Mouse (Mus musculus) ES-Bruce4 (cell line): Measurements from ENCODE around the gene Lrrc1. TPM values are rescaled to one million over a fixed set of nuclear protein-coding genes. Genes with fewer than 3 reads are reported as not detected.
A peak's percentile ranks its signal among the peaks of the same experiment; 100 is the strongest.

ENCODE experiments used
- H3K27ac ChIP-seq: 2 replicates; pipeline ENCODE4 v1.5.1; 2012; ENCODE audit warnings: low read length, inconsistent platforms; ENCODE audit not compliant: insufficient read depth
- H3K27me3 ChIP-seq: 2 replicates; pipeline ENCODE4 v1.6.1; 2012; ENCODE audit warnings: mild to moderate bottlenecking, low read length, inconsistent platforms; ENCODE audit not compliant: control insufficient read depth, poor library complexity, insufficient read depth, severe bottlenecking
- H3K36me3 ChIP-seq: 2 replicates; pipeline ENCODE4 v1.6.1; 2012; ENCODE audit warnings: inconsistent platforms, mild to moderate bottlenecking, low read length, moderate library complexity; ENCODE audit not compliant: control insufficient read depth, poor library complexity, insufficient read depth, severe bottlenecking
- H3K4me1 ChIP-seq: one replicate; pipeline ENCODE4 v1.8.1; 2011; ENCODE audit warnings: low read length; ENCODE audit not compliant: control insufficient read depth, insufficient read depth
- H3K4me3 ChIP-seq: 2 replicates; pipeline ENCODE4 v1.5.1; 2011; ENCODE audit warnings: low read depth, mild to moderate bottlenecking, low read length
- H3K9ac ChIP-seq: 2 replicates; pipeline ENCODE4 v1.6.1; 2012; ENCODE audit warnings: low read depth, mild to moderate bottlenecking, inconsistent platforms; ENCODE audit not compliant: poor library complexity, severe bottlenecking
- H3K9me3 ChIP-seq: replicated peaks from 2 replicates; pipeline ENCODE4 v1.6.1; 2012; ENCODE audit warnings: mild to moderate bottlenecking, low read length, inconsistent platforms; ENCODE audit not compliant: control insufficient read depth, poor library complexity, insufficient read depth, severe bottlenecking
- CTCF ChIP-seq: IDR thresholded peaks from one replicate; pipeline ENCODE4 v1.8.1; 2011; ENCODE audit warnings: low read depth, low read length
- EP300 ChIP-seq: IDR thresholded peaks from 2 replicates; pipeline ENCODE4 v1.6.1; 2011; ENCODE audit warnings: low read depth, low read length; ENCODE audit not compliant: insufficient read depth
- POLR2A ChIP-seq: IDR thresholded peaks from one replicate; pipeline ENCODE4 v1.8.1; 2011; ENCODE audit warnings: low read length; ENCODE audit not compliant: insufficient read depth
- polyA plus RNA-seq: library from polyadenylated mRNA; stranded (reverse); fragments of >200 nt; gene quantifications from 2 replicates; pipeline ENCODE4 v1.2.4, GENCODE M21; 2011; ENCODE audit warnings: low read depth; ENCODE audit not compliant: missing spikeins, insufficient read depth, insufficient read length

Gene Lrrc1
- 20.9 and 24.9 TPM in 2 replicates for polyA plus RNA-seq

DNA sequence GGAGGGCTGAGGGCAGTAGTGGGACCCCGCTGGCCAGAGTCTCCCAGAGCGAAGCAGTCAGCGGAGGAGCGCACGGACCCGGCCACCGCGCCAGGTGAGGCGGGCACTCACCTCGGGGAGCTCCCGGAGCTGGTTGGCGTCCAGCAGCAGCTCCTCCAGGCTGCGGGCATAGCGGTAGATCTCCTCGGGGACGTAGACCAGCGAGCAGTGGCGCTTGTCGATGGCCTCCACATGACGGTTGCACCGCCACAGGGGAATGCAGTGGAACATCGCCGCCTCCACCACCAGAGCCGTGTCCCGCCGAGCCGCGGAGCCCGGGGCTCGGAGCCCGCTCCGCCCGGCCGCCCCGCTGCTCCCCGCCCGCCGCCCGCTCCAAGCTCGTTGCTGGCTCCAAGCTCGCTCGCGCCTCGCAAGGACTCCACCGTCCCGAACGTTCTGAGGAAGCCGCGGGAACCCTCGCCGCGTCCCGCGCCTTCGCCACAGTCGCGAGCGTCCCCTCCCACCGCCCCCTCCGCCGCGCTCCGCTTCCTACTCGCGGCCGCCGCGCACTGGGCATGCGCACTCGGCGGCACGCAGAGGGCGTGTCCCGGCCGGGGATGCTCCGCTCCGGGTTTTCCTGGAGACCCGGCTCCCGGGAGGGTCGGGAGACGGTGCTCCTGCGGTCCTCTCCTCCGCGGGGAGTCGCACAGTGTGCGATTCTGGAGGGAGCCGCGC, at the start of gene Lrrc1:
Gene Lrrc1 (minus strand): TSS at position 517 of the 714 bp plus-strand sequence.
- H3K4me3 ChIP-seq, result peak within 1 kb of the TSS; percentile 85
- no peaks in the 10 kb centered on the region for H3K27me3 ChIP-seq
- no peaks in the 10 kb centered on the region for H3K4me1 ChIP-seq
- H3K36me3 ChIP-seq, result no peaks in the 10 kb centered on the region
- H3K9ac ChIP-seq, result peak within 1 kb of the TSS; percentile 76
- H3K9me3 ChIP-seq, result no peaks in the 10 kb centered on the region
- no peak within 1 kb of the TSS for H3K27ac ChIP-seq
- peak; percentile 68 for TF ChIP-seq POLR2A
- no peak for TF ChIP-seq CTCF
- no peak for TF ChIP-seq EP300

DNA sequence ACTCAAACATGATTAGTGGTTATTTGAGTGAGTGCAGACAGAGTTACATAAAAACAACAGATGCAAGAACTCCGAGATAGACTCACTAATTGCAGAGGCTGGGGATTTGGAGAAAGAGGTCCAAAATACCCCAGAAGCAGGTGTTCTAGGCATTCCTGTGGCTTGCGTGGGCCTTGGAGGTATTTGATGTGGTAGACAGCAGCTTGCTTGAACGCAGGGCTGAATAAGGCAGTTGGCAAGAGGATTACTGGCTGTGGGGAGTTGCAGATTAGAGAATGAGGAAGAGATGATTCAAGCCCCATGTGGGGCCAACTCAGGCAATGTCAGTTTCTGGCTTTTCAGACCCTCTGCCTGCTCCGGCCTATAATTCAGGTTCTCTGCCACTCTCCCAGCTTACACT, 47.8 kb upstream of the Lrrc1 start:
- Histone ChIP-seq H3K27ac (no peak overlapping the region), H3K36me3 (no peaks in the 10 kb centered on the region), H3K4me3 (no peak overlapping the region), H3K4me1 (no peaks in the 10 kb centered on the region), H3K9me3 (no peaks in the 10 kb centered on the region), H3K9ac (no peak overlapping the region), H3K27me3 (no peaks in the 10 kb centered on the region)
- no peak for TF ChIP-seq EP300
- no peak for TF ChIP-seq POLR2A
- no peak for TF ChIP-seq CTCF

DNA sequence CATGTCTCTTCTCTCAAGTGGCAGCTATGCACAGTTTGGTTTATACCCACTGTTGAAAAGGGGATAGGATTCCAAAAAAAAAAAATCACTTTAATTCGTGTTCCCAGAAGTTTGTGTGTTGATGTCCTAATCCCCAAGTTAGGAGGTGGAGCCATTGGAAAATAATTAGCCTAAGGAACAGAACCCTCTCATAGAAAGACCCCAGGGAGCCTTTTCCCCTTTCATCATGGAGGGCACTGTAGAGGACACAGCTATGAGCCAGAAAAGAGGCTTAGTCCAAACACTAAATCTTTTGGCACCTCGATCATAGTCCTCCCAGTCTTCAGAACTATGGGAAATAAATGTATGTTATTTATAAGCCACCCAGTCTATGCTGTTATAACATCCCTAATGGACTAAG, 44.8 kb upstream of the Lrrc1 start:
- no peak overlapping the region for H3K4me3 ChIP-seq
- no peaks in the 10 kb centered on the region for H3K27me3 ChIP-seq
- no peak for TF ChIP-seq CTCF

DNA sequence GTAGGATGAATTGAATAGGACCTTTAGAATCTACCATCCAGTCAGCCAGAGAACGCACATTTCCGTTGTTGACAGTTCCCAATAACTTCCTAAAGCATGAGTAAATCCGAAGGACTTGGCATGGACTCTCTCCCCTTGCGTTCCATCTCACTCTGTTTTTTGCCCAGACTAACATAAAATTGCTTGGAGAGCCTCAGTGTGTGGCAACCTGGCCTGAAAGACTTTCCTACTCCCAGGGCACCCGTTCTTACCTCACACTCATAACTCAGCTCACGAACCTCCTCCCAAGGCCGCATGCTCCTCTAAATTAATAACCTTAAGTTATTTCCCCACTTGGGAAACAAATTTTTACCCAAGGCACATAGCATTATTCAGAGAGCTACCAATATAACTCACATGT, 42.9 kb upstream of the Lrrc1 start:
- Histone ChIP-seq H3K27me3 (no peaks in the 10 kb centered on the region), H3K9me3 (no peaks in the 10 kb centered on the region), H3K9ac (no peak overlapping the region), H3K36me3 (no peaks in the 10 kb centered on the region), H3K27ac (no peak overlapping the region), H3K4me3 (no peak overlapping the region), H3K4me1 (no peaks in the 10 kb centered on the region)
- TF ChIP-seq EP300 (no peak), CTCF (no peak), POLR2A (no peak)

More for the DNA sequence above, 44.8 kb upstream of the Lrrc1 start:
- no peaks in the 10 kb centered on the region for H3K4me1 ChIP-seq
- no peaks in the 10 kb centered on the region for H3K36me3 ChIP-seq
- H3K9me3 ChIP-seq, result no peaks in the 10 kb centered on the region
- no peak overlapping the region for H3K27ac ChIP-seq
- no peak overlapping the region for H3K9ac ChIP-seq

DNA sequence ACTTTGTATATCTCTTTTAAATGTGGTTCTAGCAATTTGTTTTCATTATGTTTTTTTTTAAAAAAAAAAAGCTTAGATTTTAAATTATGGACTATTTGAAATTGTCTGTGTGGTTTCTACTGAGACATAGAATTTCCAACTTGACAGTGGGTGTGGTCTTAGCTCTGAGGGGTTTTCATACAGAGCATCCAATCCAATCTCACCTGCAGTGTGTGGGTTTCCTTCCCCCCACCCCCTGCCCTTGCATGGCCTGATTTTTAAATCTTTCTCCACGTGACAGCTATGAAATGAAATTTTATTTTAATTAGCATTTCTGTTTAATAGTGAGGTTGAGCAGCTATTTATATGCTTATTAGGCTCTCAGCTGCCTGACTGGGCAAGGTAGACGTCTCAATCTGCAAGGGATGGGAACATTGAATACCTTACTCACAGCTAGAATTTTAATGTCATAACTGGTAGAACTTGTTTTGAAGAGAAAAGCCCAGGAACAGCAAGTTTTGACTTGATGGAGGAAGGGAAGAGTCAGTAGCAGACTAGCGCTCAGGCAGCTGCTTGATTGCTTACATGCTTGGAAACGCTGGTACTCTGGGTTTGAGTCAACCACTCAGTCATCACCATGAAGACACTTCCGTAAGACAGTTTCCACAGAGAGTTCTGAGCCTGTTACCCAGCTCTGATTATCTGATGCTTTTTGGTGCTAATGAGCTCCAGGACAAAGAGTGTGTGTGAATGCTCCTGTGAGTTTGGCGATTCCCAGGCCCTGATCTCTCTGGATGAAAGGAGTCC, 42.3 kb upstream of the Lrrc1 start:
- H3K27me3 ChIP-seq, result no peaks in the 10 kb centered on the region
- H3K4me1 ChIP-seq, result no peaks in the 10 kb centered on the region
- no peaks in the 10 kb centered on the region for H3K36me3 ChIP-seq
- no peaks in the 10 kb centered on the region for H3K9me3 ChIP-seq
- no peak overlapping the region for H3K4me3 ChIP-seq
- H3K27ac ChIP-seq, result no peak overlapping the region
- TF ChIP-seq CTCF, result no peak
- no peak for TF ChIP-seq POLR2A
- no peak for TF ChIP-seq EP300
- no peak overlapping the region for H3K9ac ChIP-seq

DNA sequence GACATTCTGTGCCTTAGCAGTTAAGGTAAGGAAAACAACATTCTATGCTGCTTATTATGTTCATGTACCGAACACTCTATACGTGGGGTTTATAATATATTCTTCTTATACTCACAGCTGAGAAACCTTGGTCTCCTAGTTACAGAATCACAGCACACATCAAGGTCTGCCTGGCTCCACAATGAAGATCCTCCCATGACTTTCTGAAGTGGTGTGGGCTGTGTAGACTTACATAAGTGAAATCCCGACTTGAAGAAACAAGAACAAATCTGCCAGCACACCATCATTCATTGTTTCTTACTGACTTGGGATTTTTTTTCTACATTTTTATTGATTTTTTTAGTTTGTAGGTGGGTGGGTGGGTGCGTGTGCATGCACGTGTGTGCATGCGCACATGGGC, 40.1 kb upstream of the Lrrc1 start:
- Histone ChIP-seq H3K9ac (no peak overlapping the region), H3K36me3 (no peaks in the 10 kb centered on the region), H3K4me3 (no peak overlapping the region), H3K9me3 (no peaks in the 10 kb centered on the region), H3K27ac (no peak overlapping the region), H3K4me1 (no peaks in the 10 kb centered on the region), H3K27me3 (peaks cover 2% of the 10 kb centered on the region; the same call in 1 of the 2 replicates)
- no peak for TF ChIP-seq CTCF
- TF ChIP-seq EP300, result no peak
- no peak for TF ChIP-seq POLR2A
